Mouse (Mus musculus) left cerebral cortex, postnatal 4 days (tissue): Measurements from ENCODE around the gene Fxyd4. TPM values are rescaled to one million over a fixed set of nuclear protein-coding genes. Genes with fewer than 3 reads are reported as not detected.

ENCODE experiments used
- DNase-seq: peaks from one replicate; pipeline ENCODE4 v3.0.0-alpha.2; 2022
- intact Hi-C: fragments of 180-260 bp; cut with DNase I; formaldehyde crosslinking; loops from one replicate; pipeline ENCODE4 v1.15.1; 2025
- total RNA-seq, 2 experiments: library from RNA; stranded (reverse); gene quantifications; 2 replicates each; pipeline ENCODE4 v1.2.3; 2021

Gene Fxyd4
- total RNA-seq, 2 experiments from 2014 or later, result not detected

- intact Hi-C loops, result no loop called here
- DNase-seq, result no peak
These were observed 16.5 kb downstream of the Fxyd4 start for GRCm38 (mm10) chr6:117920659-117921640.

GRCm38 (mm10) chr6:117918043-117918442 is 19.4 kb downstream of the Fxyd4 start:
- no peak for DNase-seq
- intact Hi-C loops, result no loop called here

DNA sequence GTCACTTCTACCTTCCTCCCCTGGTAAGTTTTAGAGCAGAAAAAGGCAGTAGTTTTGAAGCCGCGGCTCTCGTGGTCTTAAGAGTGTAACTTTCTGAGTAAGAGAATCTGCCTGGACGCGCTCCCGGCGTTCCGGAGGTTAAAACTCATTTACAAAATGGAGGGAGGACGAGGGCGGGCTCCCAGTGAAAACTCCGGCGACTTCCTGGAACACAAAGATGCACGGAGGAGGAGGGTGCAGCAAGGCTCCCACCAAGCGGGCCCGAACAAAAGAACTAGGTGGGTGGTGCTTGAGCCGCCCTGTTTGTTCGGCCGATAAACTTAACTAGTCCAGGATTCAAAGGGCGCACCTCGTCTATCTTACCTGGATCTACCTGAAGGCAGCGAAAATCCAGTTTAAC is 19.9 kb downstream of the Fxyd4 start:
- peak; percentile 57 for DNase-seq
- intact Hi-C loops, result no loop called here

- peak; percentile 80 for DNase-seq
- intact Hi-C loops, result no loop called here
These were observed 20.6 kb downstream of the Fxyd4 start for GRCm38 (mm10) chr6:117916737-117917426.

- no peak for DNase-seq
- intact Hi-C loops, result no loop called here
These were observed 21.2 kb downstream of the Fxyd4 start for GRCm38 (mm10) chr6:117916205-117916736.

DNA sequence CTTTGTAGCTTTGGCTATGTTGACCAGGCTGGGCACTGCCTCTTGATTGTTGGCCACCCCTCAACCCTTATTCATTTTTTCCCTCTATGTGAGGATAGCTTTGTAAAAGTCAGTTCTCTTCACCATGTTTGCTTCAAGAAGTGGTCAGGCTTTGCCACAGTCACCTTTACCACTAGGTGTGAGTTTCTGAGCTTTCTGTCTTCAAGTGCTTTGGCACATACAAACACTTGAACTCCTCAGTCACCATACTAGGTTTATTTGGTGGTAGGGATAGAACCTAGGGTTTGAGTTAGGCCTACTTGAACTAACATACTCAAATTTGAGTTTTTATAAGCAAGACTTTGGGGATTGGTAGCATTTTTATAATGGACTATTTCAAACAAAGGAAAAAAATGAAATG is 23.0 kb downstream of the Fxyd4 start:
- DNase-seq, result no peak
- intact Hi-C loops, result no loop called here

DNA sequence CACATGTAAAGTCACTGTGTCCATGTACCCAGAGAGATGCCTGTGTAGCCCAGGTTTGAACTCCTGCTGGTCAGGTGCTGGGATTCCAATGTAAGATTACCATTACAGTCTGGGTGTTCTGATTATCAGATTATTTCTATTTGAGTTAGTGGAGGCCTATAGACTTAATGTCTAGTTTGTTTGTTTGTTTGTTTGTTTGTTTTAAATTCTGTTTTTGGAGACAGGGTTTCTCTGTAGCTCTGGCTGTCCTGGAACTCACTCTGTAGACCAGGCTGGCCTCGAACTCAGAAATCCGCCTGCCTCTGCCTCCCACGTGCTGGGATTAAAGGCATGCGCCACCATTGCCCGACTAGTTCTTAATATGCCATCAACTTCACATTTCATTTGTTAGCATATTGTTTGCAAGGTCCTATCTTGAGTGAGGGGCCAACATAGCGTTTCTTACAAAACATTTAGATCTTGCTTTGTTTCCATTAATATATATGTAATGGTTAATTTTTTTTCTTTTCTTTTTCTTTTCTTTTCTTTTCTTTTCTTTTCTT is 27.3 kb downstream of the Fxyd4 start:
- intact Hi-C loops, result no loop called here
- no peak for DNase-seq

- intact Hi-C loops, result no loop called here
These were observed 29.0 kb downstream of the Fxyd4 start for GRCm38 (mm10) chr6:117908424-117908900.

DNA sequence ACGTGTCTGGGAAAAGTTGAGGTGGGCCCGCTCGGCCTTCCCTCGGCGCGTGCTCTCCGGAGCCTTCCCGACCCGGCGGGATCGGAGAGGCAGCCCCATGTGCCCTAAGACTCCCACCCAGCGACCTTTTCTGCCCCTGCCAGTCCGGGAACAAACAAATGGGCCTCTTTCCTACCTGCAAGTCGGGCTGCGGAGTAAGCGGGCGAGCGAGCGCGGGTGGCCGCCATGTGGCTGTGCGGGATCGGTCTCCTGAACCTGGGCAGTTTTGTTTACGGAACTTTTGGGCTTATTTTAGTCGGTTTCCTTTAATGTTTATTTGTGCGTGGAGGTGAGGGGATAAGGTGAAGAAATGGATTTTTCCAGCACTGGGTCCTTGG is 29.5 kb downstream of the Fxyd4 start:
- intact Hi-C loops, result no loop called here
- DNase-seq, result peak; percentile 17

More at GRCm38 (mm10) chr6:117908424-117908900, 29.0 kb downstream of the Fxyd4 start:
- DNase-seq, result no peak

DNA sequence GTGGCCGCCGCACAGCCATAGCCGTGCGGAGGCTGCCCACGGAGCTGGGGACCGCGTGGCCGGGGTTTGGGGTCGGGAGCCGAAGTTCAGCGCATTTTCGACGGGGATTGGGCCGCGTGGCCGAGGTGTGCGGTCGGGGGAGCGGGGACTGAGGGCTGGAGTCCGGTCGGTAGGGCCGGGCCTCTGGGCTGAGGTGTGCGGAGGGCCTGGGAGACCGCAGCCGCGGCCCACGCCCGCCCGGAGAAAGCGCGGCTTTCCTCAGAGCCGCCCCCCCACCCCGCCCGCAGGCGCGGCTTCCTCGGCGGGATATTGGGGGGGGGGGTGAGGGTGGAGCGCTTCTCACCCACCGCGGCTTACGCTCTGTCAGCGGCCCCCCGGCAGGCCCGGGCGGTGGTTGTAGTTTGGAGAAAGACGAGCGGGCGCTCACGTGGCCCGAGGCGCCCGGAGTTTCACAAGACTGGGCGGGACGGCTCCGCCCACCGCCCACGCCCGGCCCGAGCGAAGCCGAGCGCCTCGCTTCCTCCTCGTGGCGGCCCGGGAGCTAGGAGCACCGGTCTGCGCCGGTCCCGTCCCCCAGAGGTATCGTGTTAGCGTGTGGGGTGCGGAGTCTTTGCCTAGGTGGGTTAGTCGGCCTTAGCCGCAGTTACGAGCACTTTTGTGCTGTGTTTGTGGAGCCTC is 30.1 kb downstream of the Fxyd4 start:
- intact Hi-C loops, result no loop called here
- peak; percentile 74 for DNase-seq

DNA sequence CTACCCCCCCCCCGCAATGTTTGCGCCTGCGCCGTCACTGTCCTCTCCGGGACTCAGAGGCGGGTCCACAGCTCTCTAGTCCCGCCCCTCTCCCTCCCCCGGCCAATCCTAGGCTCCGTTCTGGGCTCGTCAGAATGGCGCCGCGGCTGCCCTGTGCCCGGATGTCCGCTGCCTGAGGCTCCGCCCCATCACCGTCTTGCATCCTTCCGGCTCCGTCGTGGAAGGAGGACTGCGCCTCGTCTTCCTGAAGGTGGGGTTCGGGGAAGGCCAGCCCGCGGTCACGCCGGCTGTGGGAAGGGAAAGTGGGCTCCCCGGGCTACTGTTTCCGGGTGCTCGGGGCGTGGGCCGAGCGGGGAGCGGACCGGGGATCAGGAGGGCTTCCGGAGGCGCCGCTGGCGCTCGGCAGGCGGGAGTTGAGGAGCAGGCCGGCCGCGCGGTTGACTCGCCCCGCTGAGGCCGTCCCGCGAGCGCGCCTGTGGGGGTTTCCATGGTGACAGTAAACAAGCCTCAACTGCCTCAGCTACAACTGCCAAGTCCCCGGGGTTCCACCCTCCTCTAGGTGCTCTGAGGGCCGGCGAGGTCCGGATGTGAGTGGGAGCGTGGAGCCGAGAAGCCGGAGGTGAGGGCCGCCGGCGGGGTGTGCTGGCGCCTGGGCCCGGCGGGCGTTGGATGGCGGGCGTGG is 30.8 kb downstream of the Fxyd4 start:
- DNase-seq, result peak; percentile 99
- intact Hi-C loops, result no loop called here

DNA sequence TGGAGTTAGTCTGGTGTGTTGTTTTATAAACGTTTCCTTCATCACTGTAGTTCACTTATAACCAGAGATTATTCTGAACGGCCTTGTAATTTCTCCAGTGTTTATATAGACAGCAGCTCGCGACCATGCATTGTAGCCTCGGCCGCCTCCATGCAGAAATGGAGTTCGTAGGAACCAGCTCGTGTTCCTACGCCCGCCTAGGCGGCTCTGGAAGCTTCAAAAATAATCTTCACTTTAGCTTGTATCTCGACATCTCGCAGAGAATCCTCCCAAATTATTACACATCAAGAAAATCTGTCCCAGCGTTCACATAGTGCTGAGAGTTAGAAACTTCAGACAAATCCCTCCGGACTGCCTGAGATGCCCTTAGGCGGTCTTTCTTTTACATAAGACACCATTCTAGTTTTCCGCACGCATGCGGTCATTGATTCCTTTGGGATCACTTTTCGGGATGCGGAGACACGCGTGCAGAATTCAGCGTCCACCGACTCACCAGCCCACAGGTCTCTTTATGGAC is 31.4 kb downstream of the Fxyd4 start:
- DNase-seq, result peak; percentile 35
- intact Hi-C loops, result no loop called here

- no peak for DNase-seq
- intact Hi-C loops, result no loop called here
These were observed 32.1 kb downstream of the Fxyd4 start for GRCm38 (mm10) chr6:117905260-117905930.

DNA sequence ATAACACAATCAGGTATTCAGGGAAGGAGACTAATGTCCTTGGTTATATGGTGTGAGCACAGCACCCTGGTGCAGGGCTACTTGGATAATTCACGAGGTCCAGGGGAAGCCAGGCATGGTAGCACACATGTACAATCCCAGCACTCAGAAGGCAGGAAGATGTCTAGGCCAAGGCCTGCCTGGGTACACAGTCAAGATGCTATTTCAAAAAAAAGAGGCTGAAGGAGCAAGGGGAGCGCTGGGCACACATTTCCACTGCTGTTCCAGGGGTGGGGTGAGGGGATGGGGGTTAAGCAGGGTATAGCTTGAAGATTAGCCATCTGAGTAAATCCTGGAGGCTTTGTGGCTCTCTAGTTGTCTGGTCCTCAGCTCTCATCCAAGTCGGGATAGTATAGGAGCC is 33.7 kb downstream of the Fxyd4 start:
- DNase-seq, result no peak
- intact Hi-C loops, result no loop called here

GRCm38 (mm10) chr6:117902556-117902955 is 34.9 kb downstream of the Fxyd4 start:
- DNase-seq, result no peak
- intact Hi-C loops, result no loop called here

GRCm38 (mm10) chr6:117901510-117902402 is 35.7 kb downstream of the Fxyd4 start:
- DNase-seq, result no peak
- intact Hi-C loops, result no loop called here

DNA sequence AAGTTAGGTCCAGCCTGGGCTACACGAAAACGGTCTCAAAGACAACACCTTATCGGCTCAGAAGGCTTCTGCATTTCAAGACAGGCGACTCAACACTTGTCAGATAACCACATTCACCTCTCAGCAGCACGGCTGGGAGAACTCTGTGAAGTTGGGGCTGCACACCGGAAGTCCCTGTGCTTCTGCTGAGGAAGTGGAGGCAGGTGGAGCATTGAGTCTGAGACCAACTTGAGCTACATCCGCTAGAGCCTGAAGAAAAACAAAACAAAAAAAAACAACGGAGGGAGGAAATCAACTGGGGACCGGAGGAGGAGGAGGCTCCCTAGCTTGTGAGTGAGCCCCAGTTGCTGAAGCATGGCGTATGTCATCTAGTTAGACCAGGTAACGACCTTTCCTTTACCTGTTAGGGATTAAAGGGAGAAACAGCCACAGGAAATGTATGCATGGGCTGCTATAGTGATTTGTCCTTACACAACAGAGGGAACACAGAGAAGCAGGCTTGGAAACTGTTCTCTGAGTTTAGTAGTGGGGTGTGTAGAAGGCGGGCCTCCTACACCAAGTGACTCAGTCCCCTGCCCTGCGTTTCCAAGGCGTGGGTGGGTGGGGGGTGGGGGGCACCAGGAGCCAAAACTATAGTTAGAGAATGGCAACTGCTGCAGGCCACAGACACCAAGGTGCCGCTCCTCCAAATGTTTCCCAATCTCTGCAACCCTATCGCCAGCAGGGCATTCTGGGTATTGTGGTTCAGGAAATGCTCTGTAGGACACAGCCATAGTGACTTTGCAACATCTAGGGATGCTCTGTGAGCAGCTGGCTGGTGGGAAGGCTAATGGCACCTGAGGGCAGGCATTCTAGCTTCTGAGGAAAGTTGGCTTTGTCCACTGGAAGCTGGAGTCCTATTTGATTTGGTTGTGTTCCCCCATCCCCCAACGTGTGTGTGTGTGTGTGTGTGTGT is 37.1 kb downstream of the Fxyd4 start, which contains the start of gene Hnrnpf:
Hnrnpf (plus strand) TSS at position 199 of the 955 bp plus-strand sequence.
- intact Hi-C loops, result no loop called here
- no peak for DNase-seq
